Mouse (Mus musculus): Measurements from ENCODE around the gene Ddr1. TPM values are rescaled to one million over a fixed set of nuclear protein-coding genes. Genes with fewer than 3 reads are reported as not detected.
"Not testable (repeated sequence)": the region's sequence is repeated elsewhere in the genome, so short reads cannot be mapped to it uniquely, and the experiment has no call there.

Ddr1 gene
- total and polyA plus RNA-seq, 2 experiments from 2014 or later = 71.8 to 105 TPM

- no peak overlapping the region for H3K4me3 ChIP-seq (ENCODE audit: low read depth, low read length)
- H3K9ac ChIP-seq (replicated peaks; ENCODE audit: low read depth, low read length) = no peak overlapping the region
- no peaks in the 10 kb centered on the region for H3K4me1 ChIP-seq (ENCODE audit: control insufficient read depth, insufficient read depth)
- H3K9me3 ChIP-seq (replicated peaks; ENCODE audit: control insufficient read depth, low read length) = no peaks in the 10 kb centered on the region
- H3K4me2 ChIP-seq (ENCODE audit: low read depth, low read length) = no peak overlapping the region
- no peaks in the 10 kb centered on the region for H3K27me3 ChIP-seq (ENCODE audit: control insufficient read depth, insufficient read depth, low read length)
- 36% methylated on average over 12 of the region's 12 CpGs for WGBS
- H3K36me3 ChIP-seq (replicated peaks; ENCODE audit: control insufficient read depth, insufficient read depth, low read length) = no peaks in the 10 kb centered on the region
- TF ChIP-seq EP300 (IDR thresholded peaks at IDR 0.05; ENCODE audit: low read depth) = no peak
- TF ChIP-seq CTCF (IDR thresholded peaks at IDR 0.05; ENCODE audit: low read depth) = peak; percentile 81
- peak; percentile 70 for DNase-seq (ENCODE audit: low spot score)
- peak; percentile 59 for ATAC-seq (ENCODE audit: insufficient read depth, low read depth)
- H3K27ac ChIP-seq (ENCODE audit: low read depth) = no peak overlapping the region
These were observed 32.0 kb upstream of the Ddr1 start for GRCm38 (mm10) chr17:35736280-35736960.

- TF ChIP-seq EP300 (IDR thresholded peaks at IDR 0.05; ENCODE audit: low read depth) = no peak
- no peak for TF ChIP-seq CTCF (IDR thresholded peaks at IDR 0.05; ENCODE audit: low read depth)
- ATAC-seq (ENCODE audit: insufficient read depth, low read depth) (no peak), DNase-seq (ENCODE audit: low spot score) (no peak)
- H3K4me1 ChIP-seq (ENCODE audit: control insufficient read depth, insufficient read depth) = no peaks in the 10 kb centered on the region
- no peak overlapping the region for H3K27ac ChIP-seq (ENCODE audit: low read depth)
- no peak overlapping the region for H3K4me2 ChIP-seq (ENCODE audit: low read depth, low read length)
- no peaks in the 10 kb centered on the region for H3K36me3 ChIP-seq (replicated peaks; ENCODE audit: control insufficient read depth, insufficient read depth, low read length)
- no peak overlapping the region for H3K9ac ChIP-seq (replicated peaks; ENCODE audit: low read depth, low read length)
- H3K27me3 ChIP-seq (ENCODE audit: control insufficient read depth, insufficient read depth, low read length) = no peaks in the 10 kb centered on the region
- no peak overlapping the region for H3K4me3 ChIP-seq (ENCODE audit: low read depth, low read length)
- 78% methylated on average over 2 of the region's 2 CpGs for WGBS
- H3K9me3 ChIP-seq (replicated peaks; ENCODE audit: control insufficient read depth, low read length) = no peaks in the 10 kb centered on the region
These were observed 30.1 kb upstream of the Ddr1 start for GRCm38 (mm10) chr17:35734478-35734877.

GRCm38 (mm10) chr17:35733398-35733797 is 29.0 kb upstream of the Ddr1 start:
- H3K9me3 ChIP-seq (replicated peaks; ENCODE audit: control insufficient read depth, low read length) = no peaks in the 10 kb centered on the region
- H3K4me2 ChIP-seq (ENCODE audit: low read depth, low read length) = no peak overlapping the region
- DNase-seq (ENCODE audit: low spot score) (no peak), ATAC-seq (ENCODE audit: insufficient read depth, low read depth) (no peak)
- H3K4me3 ChIP-seq (ENCODE audit: low read depth, low read length) = no peak overlapping the region
- H3K27me3 ChIP-seq (ENCODE audit: control insufficient read depth, insufficient read depth, low read length) = no peaks in the 10 kb centered on the region
- TF ChIP-seq CTCF (IDR thresholded peaks at IDR 0.05; ENCODE audit: low read depth) = no peak
- no peak for TF ChIP-seq EP300 (IDR thresholded peaks at IDR 0.05; ENCODE audit: low read depth)
- WGBS = 90% methylated on average over 2 of the region's 2 CpGs
- no peak overlapping the region for H3K27ac ChIP-seq (ENCODE audit: low read depth)
- H3K36me3 ChIP-seq (replicated peaks; ENCODE audit: control insufficient read depth, insufficient read depth, low read length) = no peaks in the 10 kb centered on the region
- no peak overlapping the region for H3K9ac ChIP-seq (replicated peaks; ENCODE audit: low read depth, low read length)
- no peaks in the 10 kb centered on the region for H3K4me1 ChIP-seq (ENCODE audit: control insufficient read depth, insufficient read depth)

GRCm38 (mm10) chr17:35731431-35732145 is 27.2 kb upstream of the Ddr1 start:
- Histone ChIP-seq H3K4me1 (ENCODE audit: control insufficient read depth, insufficient read depth) (0 out of 2 replicates have a peak, but pooled peaks cover 4% of the 10 kb centered on the region), H3K4me2 (ENCODE audit: low read depth, low read length) (no peak overlapping the region), H3K4me3 (ENCODE audit: low read depth, low read length) (no peak overlapping the region), H3K27me3 (ENCODE audit: control insufficient read depth, insufficient read depth, low read length) (no peaks in the 10 kb centered on the region), H3K36me3 (replicated peaks; ENCODE audit: control insufficient read depth, insufficient read depth, low read length) (no peaks in the 10 kb centered on the region), H3K9me3 (replicated peaks; ENCODE audit: control insufficient read depth, low read length) (no peaks in the 10 kb centered on the region), H3K27ac (ENCODE audit: low read depth) (no peak overlapping the region), H3K9ac (replicated peaks; ENCODE audit: low read depth, low read length) (no peak overlapping the region)
- DNase-seq (ENCODE audit: low spot score) (no peak), ATAC-seq (ENCODE audit: insufficient read depth, low read depth) (no peak)
- TF ChIP-seq CTCF (IDR thresholded peaks at IDR 0.05; ENCODE audit: low read depth) (no peak), EP300 (IDR thresholded peaks at IDR 0.05; ENCODE audit: low read depth) (no peak)
- 58% methylated on average over 10 of the region's 10 CpGs for WGBS

- not testable (repeated sequence) for DNase-seq (ENCODE audit: low spot score); H3K4me3 ChIP-seq (ENCODE audit: low read depth, low read length); H3K36me3 ChIP-seq (replicated peaks; ENCODE audit: control insufficient read depth, insufficient read depth, low read length); H3K4me2 ChIP-seq (ENCODE audit: low read depth, low read length); H3K9me3 ChIP-seq (replicated peaks; ENCODE audit: control insufficient read depth, low read length); H3K27me3 ChIP-seq (ENCODE audit: control insufficient read depth, insufficient read depth, low read length); H3K9ac ChIP-seq (replicated peaks; ENCODE audit: low read depth, low read length); H3K4me1 ChIP-seq (ENCODE audit: control insufficient read depth, insufficient read depth); H3K27ac ChIP-seq (ENCODE audit: low read depth); ATAC-seq (ENCODE audit: insufficient read depth, low read depth)
- 37% methylated on average over 3 of the region's 3 CpGs for WGBS
These were observed 25.7 kb upstream of the Ddr1 start for GRCm38 (mm10) chr17:35730112-35730511.
